Mouse (Mus musculus) hindlimb bud, embryonic 11.5 days (tissue): ENCODE data around the gene Psmb11.

Experiments used
- DNase-seq: peaks from one replicate; pipeline ENCODE4 v3.0.0-alpha.2; 2012; ENCODE audit warnings: low read depth, low spot score; ENCODE audit errors: extremely low spot score

The Psmb11 gene

GRCm38 (mm10) chr14:54640121-54640520 lies 18.9 kb downstream of the Psmb11 start:
- no peak for DNase-seq

- DNase-seq, result no peak
Observed at GRCm38 (mm10) chr14:54640946-54641304, 19.7 kb downstream of the Psmb11 start, which contains the start of gene Gm17606. Gm17606 (plus strand) TSS chr14:54640952.

DNA sequence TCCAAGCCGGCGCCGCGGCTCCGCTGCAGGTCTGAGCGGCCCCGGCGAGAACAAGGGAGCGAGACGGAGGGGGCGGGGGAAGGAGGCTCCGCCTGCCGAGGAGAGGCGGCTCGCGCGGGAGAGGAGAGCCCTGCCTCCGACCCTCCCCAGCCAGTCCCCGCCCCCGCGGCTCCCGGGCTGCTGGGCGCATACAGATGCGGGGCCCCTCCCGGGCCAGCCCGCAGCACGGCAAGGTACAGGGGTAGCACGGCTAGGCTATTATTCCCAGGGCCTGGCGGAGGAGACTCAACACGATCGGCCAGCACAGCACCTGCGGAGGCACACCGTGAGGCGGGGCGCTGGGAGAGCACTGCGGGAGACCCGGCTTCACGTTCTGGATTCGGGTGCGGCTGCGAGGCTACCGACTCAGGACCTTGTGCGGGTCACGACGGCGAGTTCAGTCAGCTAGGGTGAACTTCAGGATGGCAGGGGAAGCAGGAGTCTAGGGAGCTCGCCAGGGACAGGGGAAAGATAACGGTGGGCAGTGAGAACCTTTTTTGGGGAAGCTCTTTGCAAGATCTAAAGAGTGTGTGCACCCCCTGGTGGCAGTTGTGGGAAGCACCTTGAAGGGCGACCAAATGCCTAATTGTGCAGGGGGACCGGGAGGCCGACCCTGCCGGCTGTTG lies 20.2 kb downstream of the Psmb11 start, which contains the start of gene Cdh24:
TSS of gene Cdh24 (minus strand) at position 60 of the 665 bp plus-strand sequence.
- DNase-seq, result peak; percentile 81

DNA sequence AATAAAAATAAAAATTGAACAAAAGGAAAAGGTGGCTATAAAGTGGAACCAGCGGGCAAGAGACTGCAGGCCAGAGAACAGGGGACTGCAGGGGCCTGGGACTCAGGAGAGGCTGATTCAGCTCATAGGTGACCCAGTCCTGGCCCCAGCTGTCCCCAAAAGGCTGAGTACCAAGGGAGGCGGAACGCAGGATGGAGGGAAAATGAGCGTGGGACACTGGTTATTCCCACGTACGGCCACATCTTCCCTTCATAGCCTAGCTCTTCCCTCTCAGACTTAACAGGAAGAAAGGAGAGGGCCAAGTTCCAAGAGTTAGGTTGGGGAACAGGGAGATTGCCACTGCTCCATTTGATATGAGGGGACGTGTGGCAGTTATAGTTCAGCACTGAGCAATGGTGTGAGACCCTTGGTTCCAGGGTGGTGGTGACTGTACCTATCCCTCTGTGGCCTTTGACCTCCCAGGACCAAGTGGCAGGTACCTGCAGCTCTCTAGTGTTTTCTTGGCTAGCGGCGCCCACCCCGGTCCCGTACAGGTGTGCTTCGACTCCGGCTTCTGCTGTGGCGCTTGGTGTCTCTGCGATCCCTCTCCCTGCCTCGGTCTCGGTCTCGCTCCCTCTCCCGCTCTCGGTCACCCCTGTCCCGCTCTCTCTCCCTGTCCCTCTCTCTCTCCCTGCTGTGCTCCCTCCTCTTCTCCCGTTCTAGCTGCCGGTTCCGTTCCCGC lies 21.2 kb downstream of the Psmb11 start:
- no peak for DNase-seq

GRCm38 (mm10) chr14:54643011-54643410 lies 21.8 kb downstream of the Psmb11 start:
- DNase-seq, result no peak

DNA sequence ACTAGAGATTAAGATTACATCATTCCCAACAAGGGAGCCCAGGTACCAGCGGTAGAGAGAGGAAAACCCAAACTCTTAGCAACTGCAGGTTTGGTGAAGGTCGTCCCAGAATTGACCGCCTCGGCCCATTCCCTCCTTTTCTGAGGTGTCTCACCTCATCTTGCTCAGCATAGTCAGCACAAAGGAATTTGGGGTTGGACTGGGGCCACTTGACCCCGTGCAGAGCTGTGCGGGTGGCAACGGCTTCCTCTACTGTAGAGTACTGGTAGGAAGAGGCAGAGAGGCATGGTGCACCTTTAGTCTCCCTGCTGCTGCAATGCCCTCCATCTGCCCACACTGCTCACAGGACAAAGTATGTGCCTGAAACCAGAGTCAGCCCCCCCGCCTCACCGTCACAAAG lies 23.1 kb downstream of the Psmb11 start:
- no peak for DNase-seq

DNA sequence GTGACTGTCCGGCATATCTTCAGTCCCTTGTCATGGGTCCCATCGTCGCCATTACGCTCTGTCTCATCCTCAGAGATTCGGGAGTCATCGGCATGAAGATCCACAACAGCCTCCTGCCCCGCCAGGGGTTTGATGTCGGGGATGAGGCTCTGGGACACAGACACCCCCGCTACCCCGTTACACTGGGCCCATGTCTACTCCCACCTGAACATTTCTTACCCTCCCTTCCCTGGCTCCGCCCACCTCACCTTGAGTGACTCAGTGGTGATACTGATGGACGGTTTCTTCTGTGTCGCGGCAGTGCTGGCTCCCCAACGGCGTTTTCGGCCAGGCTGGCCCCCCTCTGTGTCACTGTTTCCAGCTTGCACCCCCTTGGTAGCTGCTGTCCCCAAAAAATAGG lies 25.2 kb downstream of the Psmb11 start:
- no peak for DNase-seq

DNA sequence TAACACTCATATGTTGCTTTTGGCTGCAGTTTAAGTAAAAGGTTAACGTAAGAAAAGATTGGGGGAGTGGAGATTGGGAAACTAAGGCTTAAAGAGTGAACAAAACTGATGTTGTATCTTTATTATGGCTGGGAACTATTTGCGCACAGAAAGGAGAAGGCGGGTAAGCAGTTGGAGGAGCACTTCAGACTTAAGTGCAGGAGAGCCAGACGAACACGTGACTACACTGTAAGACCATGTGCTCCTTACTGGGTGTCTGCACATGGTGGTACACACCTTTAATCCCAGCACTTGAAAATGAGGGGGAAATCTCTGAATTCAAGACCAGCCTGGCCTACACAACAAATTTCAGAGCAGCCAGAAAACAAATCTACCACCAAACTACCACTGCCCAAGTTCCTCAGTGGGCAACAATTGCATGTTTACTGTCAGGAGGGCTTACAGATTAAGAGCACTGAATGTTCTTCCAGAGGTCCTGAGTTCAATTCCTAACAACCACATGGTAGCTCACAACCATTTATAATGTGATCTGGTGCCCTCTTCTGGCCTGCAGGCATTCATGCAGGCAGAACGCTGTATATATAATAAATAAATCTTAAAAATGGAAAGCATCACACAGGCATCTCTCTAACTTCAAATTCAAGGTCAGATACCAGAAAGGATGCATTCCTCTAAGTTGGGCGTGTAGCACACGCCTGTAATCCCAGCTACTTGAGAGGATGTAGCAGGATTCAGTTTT lies 25.8 kb downstream of the Psmb11 start:
- no peak for DNase-seq

DNA sequence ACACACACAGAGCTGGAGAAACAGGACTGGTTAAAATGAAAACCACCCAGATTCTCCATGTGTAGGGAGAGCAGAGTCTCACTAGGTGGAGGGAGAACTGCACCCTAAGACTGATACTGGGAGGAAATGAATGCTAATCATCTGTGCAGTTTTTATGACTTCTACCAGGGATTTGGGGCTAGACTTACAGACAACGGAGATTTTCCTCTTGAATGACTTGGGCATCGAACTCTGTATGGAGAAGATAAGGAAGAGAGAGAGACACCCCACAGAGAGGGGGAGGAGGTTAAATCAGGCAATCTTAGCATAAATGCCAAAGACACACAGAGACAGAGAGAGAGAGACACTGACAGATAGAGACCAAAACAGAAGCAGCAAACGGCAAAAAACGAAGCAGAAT lies 26.7 kb downstream of the Psmb11 start:
- DNase-seq, result no peak

GRCm38 (mm10) chr14:54650621-54651454 lies 29.6 kb downstream of the Psmb11 start:
- DNase-seq, result peak; percentile 96

DNA sequence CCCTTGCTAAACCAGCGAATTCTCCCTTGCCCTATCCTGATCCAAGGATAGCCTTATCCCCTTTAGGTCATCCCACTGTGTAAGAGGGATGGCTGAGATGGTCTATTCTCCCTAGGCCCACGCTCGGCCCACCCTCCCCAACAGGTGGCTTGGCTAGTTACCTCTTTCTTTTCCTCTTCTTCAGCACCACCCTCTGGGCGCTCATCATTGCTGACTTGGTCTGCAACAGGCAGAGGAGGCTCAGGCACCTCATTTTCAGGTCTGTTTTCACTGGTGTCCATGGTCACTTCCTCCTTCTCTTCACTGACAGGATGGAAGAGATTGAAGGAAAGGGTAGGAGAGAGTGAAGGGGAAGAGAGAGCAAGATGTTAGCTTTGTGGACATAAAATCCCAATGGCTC lies 30.3 kb downstream of the Psmb11 start:
- DNase-seq, result no peak

GRCm38 (mm10) chr14:54652787-54653186 lies 31.6 kb downstream of the Psmb11 start:
- DNase-seq, result no peak

DNA sequence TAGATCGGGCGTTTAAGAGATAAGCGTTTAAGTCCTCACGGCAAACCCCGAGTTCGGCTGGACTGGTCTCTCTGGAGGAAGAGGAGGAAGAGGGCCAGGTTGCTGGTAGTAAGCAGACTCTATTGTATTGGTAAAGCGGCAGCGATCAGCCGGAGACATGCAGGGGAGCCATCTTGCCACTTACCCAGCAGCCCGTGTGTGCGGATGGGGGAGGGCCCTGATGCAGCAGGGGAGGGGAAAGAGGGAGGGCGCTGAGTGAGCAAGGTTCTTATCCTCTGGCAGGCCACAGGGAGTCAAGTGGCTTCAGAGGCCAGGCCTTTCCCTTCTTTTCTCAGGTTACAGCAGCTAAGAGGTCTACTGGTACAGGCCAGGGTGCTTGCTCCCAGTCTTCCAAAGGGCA lies 32.3 kb downstream of the Psmb11 start:
- peak; percentile 68 for DNase-seq

DNA sequence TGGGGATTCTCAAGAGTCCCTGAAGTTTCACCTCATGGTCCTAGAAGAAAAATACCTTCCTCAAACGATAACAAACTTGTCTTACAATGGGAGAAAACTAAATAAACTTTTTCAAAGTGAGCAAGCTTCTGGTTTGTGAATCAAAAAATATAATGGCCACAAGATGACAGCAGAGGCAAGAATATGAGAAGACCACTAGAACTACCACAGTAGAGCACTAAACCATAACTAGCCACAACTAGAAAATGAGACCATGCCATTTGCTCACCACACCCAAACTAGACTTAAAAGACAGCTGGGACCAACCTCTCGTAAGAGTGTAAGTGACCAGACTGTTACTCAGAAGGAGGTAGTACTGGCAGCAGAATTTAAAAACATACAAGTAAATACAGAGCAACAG lies 38.8 kb downstream of the Psmb11 start:
- DNase-seq, result no peak

- no peak for DNase-seq
Observed at GRCm38 (mm10) chr14:54664477-54665222, 43.4 kb downstream of the Psmb11 start.

DNA sequence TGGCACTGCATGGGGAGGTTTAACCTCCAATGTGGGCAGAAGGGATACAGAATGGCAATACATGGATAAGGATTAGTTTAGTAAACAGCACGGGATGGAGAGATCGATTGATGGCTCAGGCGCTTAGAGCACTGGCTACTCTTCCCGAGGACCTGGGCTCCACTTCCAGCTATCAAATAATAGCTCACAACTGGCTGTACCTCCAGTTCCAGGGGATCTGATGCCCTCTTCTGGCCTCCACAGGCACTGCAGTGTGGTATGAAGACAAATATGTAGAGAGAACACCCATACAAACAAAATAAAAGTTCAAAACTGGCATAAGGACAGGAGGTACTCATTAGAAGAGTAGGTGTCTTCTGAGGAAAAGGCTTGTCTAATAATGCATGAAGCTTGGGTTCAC lies 48.1 kb downstream of the Psmb11 start:
- DNase-seq, result no peak

GRCm38 (mm10) chr14:54674317-54674716 lies 53.1 kb downstream of the Psmb11 start:
- no peak for DNase-seq

DNA sequence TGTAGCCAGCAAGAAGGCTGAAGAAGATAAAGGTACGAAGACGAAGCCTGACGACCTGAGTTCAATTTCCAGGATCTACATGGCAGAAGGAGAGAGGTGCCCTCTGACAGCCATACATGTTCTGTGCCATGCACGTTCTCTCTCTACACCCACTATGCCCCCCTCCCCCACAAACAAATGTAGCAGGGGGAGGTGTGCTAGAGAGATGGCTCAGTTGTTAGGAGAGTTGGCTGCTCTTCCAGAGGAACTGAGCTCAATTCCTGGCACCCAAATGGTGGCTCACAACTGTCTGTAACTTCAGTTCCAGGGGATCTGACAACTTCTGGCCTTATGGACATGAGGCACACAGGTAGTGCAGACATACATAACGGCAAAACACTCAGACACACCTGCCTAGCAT lies 55.1 kb downstream of the Psmb11 start:
- no peak for DNase-seq

DNA sequence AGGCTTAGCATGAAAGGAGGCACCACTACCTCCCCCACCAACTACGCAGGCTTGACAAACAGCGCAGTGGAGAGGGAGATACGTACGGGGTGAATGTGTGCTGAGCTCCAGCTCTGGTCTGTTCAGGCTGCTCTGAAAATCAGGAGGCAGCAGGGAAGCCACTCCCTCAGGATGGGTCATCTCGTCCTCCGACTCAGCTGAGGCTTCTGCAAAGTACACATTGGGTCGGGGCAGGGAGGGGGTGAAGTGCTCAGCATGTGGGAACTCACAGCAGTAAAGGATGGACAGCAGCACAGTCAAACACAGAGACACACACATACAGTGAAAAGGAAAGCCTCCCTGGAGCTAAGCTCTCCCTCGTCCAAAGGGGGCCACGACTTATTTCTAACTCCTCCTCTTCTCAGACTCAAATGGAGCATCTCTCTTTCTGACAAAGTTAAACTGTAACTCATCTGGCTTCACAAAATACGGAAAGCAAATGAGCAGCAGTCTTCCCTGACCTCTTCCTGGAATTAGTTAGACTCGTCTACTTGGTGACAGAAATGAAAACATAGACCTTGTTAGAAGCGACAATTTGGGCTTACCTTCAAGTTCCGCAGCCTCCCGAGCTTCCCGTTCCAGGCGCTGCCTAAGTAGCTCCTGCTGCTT lies 57.5 kb downstream of the Psmb11 start:
- no peak for DNase-seq
